Mouse (Mus musculus) C2C12 (cell line): ENCODE measurements around the gene Ankzf1.

Source experiments
- CEBPB ChIP-seq: IDR thresholded peaks from one replicate; pipeline ENCODE4 v1.6.1; 2011; ENCODE audit warnings: low read depth, mild to moderate bottlenecking, control low read depth, moderate library complexity
- CTCF ChIP-seq: IDR thresholded peaks from one replicate; pipeline ENCODE4 v1.5.1; 2011; ENCODE audit not compliant: control insufficient read depth, insufficient read depth, insufficient read length
- MAX ChIP-seq: IDR thresholded peaks from one replicate; pipeline ENCODE4 v1.6.1; 2011; ENCODE audit warnings: mild to moderate bottlenecking, control low read depth
- MYOD1 ChIP-seq: IDR thresholded peaks from one replicate; pipeline ENCODE4 v1.6.1; 2011; ENCODE audit warnings: low read depth; ENCODE audit not compliant: control insufficient read depth, insufficient read length
- USF1 ChIP-seq: IDR thresholded peaks from one replicate; pipeline ENCODE4 v1.6.1; 2011; ENCODE audit warnings: low read depth, mild to moderate bottlenecking, control low read depth, moderate library complexity

DNA sequence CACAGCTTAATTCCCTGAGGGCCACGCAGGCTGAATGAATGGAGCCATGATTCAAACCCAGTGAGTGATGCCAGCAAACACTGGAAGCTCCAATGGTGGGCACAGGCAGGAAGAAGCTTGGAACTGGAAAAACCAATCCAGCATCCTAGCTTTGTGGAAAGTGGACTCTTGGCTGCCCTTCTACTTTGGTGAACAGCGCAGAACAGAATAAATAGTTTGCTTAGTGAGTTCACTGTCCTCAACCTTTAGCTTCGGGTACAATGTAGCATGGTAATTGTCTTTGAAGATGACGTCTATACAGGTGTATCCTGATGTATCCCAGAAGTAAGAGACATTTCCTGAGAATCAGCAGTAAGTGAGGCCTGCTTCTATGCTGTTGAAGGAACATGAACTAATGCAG, 43.2 kb upstream of the Ankzf1 start:
- TF ChIP-seq CTCF (no peak), USF1 (no peak), MYOD1 (no peak), CEBPB (no peak), MAX (no peak)
